Mouse (Mus musculus): ENCODE data around the gene Spen. TPM values are rescaled to one million over a fixed set of nuclear protein-coding genes. Genes with fewer than 3 reads are reported as not detected.
A peak's percentile ranks its signal among the peaks of the same experiment; 100 is the strongest.

Spen gene
- polyA plus RNA-seq, 1 experiment from 2014 or later, result 5.7 TPM

DNA sequence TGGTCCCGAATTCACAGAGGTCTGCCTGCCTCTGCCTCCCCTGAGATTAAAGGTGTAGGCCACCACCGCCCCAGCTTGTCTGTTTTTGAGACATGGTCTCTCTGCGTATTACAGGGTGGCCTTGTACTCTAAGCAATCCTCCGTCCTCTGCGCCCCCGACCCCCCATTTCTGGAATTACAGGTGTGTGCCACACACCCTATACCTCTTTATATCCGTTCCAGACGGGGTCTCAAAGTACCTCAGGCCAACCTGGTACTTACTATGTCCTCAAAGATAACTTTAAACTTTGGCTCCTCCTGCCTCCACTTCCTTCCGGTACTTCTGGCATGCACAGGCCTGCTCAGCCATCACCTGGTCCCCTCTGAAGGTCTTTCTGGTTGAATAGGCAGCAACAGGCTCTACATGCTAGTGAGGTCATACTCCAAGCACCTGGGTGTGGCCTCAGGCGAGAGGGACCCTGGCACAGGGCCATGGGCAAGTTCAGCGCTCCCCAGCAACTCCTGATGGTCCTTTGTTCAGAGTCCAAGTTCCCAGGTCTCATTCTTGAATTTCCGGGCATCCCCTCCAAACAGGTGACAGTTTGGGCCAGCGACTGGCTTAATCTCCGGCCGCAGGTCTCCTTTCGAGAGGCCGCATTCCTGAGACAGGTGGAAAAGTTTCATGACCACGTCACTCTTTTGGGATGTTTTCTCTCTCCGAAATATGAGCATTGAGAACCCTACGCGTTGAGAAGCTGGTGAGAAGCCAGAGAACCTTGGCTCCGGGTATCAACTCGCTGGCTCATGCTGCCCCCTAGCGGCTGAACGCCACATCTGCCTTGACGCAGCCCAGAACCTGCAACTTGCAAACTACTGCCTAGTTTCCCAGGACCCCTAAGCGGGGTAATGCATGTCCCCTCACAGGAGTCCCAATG is 36.6 kb upstream of the Spen start:
- no peak overlapping the region for H3K4me3 ChIP-seq (ENCODE audit: low read depth, low read length)
- WGBS, result 28% methylated on average over 27 of the region's 27 CpGs
- no peak overlapping the region for H3K9ac ChIP-seq (replicated peaks; ENCODE audit: low read depth)
- TF ChIP-seq CTCF (IDR thresholded peaks at IDR 0.05) (peak; percentile 94), EP300 (IDR thresholded peaks at IDR 0.05) (peak; percentile 93)
- no peaks in the 10 kb centered on the region for H3K9me3 ChIP-seq (ENCODE audit: low read length)
- H3K36me3 ChIP-seq (ENCODE audit: insufficient read depth, low read length), result no peaks in the 10 kb centered on the region
- peak overlapping the region; percentile 96 for H3K27ac ChIP-seq (ENCODE audit: low read length)
- H3K4me1 ChIP-seq (ENCODE audit: insufficient read depth, low read depth, low read length), result peaks cover 14% of the 10 kb centered on the region
- ATAC-seq (peak; percentile 71), DNase-seq (ENCODE audit: low spot score) (peak; percentile 97)
- no peaks in the 10 kb centered on the region for H3K27me3 ChIP-seq (replicated peaks; ENCODE audit: insufficient read depth, low read length)
- no peak overlapping the region for H3K4me2 ChIP-seq (replicated peaks; ENCODE audit: low read depth, low read length)

DNA sequence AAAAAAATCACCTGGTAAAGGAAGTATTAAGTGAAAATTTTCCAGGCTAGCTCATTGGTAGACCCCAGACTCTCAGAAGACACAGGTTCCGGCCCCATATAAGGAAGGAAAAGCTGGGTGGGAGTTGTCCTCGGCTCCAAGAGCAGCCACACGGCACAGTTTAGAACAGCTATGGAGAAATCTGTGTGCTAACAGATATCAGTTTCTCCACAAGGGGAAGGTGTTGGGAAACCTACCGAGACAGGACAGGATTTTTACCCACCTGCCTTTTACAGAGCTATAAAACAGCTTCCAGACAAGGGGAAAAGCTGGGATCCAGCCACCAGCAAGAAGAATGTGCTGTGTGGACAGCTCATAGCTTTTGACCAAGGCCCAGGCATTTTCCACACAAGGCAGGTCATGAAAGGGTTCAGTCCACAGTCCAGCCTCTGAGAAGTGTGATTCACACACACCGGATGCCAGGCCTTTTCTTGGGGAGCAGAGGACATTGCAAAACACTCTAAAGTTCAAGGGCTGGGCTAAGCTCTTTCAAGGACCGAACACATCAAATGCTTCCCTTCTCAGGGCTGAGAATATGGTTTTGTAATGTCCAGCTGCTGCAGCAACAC is 35.1 kb upstream of the Spen start:
- Histone ChIP-seq H3K27ac (ENCODE audit: low read length) (peak overlapping the region; percentile 96), H3K36me3 (ENCODE audit: insufficient read depth, low read length) (no peaks in the 10 kb centered on the region), H3K4me2 (replicated peaks; ENCODE audit: low read depth, low read length) (peak overlapping the region; percentile 15; the same call in 1 of the 2 replicates), H3K4me3 (ENCODE audit: low read depth, low read length) (no peak overlapping the region), H3K9ac (replicated peaks; ENCODE audit: low read depth) (no peak overlapping the region), H3K9me3 (ENCODE audit: low read length) (no peaks in the 10 kb centered on the region), H3K4me1 (ENCODE audit: insufficient read depth, low read depth, low read length) (peaks cover 14% of the 10 kb centered on the region), H3K27me3 (replicated peaks; ENCODE audit: insufficient read depth, low read length) (no peaks in the 10 kb centered on the region)
- TF ChIP-seq CTCF (IDR thresholded peaks at IDR 0.05) (peak; percentile 29), EP300 (IDR thresholded peaks at IDR 0.05) (peak; percentile 95)
- 15% methylated on average over 6 of the region's 6 CpGs for WGBS
- ATAC-seq, result peak; percentile 78
- DNase-seq (ENCODE audit: low spot score), result peak; percentile 98

DNA sequence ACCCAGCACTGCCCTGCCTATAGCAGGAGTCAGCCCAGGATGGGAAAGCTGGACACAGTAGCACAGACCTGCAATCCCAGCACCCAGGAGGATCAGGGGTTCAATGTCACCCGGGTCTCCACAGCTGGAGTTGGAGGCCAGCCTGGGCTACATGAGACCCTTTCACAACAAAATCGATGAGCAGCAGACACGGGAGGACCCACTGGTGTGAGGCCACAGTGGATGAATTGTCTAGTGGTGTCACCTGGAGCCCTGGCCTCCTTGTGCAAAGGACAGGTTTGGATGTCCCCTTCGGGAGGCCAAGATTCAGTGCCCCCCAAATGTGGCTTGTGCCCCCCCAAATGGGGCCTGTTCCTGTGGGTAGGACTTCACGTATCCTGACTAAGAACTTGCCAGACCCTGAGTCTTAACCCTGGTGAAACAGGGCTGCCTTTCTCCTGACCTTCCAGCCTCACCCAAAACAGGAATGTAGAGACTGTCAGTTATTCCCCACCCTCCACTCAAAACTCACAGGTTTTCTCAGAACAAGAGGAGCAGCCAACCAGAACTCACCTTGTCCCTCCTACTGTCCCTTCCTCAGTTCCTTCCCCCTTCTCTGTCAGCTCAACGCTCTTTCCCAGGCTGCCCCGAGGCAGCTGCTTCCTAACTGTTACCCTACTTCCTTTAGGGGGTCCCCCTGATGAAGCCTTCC is 34.4 kb upstream of the Spen start:
- WGBS, result 65% methylated on average over 7 of the region's 7 CpGs
- peak; percentile 46 for ATAC-seq

DNA sequence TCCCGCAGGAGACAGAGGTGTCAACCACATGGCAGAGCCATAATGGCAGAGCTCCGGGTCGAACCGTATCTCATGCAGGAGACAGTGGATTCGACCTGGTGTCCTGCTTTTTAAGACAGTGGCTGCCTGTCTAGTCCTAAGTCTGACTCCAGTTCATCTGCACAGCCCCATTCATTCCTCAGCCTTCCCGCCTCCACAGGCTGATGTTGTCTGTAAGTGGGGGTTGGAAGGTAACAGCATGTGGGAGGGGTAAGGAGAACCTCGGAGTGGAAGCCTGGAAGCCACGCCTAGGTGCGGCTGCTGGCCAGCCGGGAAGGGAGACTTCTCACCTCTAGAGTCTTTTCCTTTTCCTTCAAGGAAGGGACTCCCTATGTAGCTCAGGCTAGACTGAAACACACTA is 33.5 kb upstream of the Spen start:
- no peak overlapping the region for H3K4me3 ChIP-seq (ENCODE audit: low read depth, low read length)
- H3K9ac ChIP-seq (replicated peaks; ENCODE audit: low read depth), result no peak overlapping the region
- peaks cover 14% of the 10 kb centered on the region for H3K4me1 ChIP-seq (ENCODE audit: insufficient read depth, low read depth, low read length)
- no peaks in the 10 kb centered on the region for H3K36me3 ChIP-seq (ENCODE audit: insufficient read depth, low read length)
- no peak overlapping the region for H3K4me2 ChIP-seq (replicated peaks; ENCODE audit: low read depth, low read length)
- peak; percentile 81 for DNase-seq (ENCODE audit: low spot score)
- H3K27ac ChIP-seq (ENCODE audit: low read length), result peak overlapping the region; percentile 96
- no peaks in the 10 kb centered on the region for H3K27me3 ChIP-seq (replicated peaks; ENCODE audit: insufficient read depth, low read length)
- TF ChIP-seq EP300 (IDR thresholded peaks at IDR 0.05) (no peak), CTCF (IDR thresholded peaks at IDR 0.05) (no peak)
- WGBS, result 58% methylated on average over 10 of the region's 10 CpGs
- ATAC-seq, result no peak; the same call in 1 of the 2 replicates
- H3K9me3 ChIP-seq (ENCODE audit: low read length), result no peaks in the 10 kb centered on the region

More for the DNA sequence above, 34.4 kb upstream of the Spen start:
- H3K9ac ChIP-seq (replicated peaks; ENCODE audit: low read depth), result no peak overlapping the region
- H3K36me3 ChIP-seq (ENCODE audit: insufficient read depth, low read length), result no peaks in the 10 kb centered on the region
- H3K4me3 ChIP-seq (ENCODE audit: low read depth, low read length), result no peak overlapping the region
- H3K27me3 ChIP-seq (replicated peaks; ENCODE audit: insufficient read depth, low read length), result no peaks in the 10 kb centered on the region
- peaks cover 14% of the 10 kb centered on the region for H3K4me1 ChIP-seq (ENCODE audit: insufficient read depth, low read depth, low read length)
- no peaks in the 10 kb centered on the region for H3K9me3 ChIP-seq (ENCODE audit: low read length)
- peak overlapping the region; percentile 96 for H3K27ac ChIP-seq (ENCODE audit: low read length)
- no peak for TF ChIP-seq CTCF (IDR thresholded peaks at IDR 0.05)
- TF ChIP-seq EP300 (IDR thresholded peaks at IDR 0.05), result peak; percentile 67
- peak overlapping the region; percentile 15; the same call in 1 of the 2 replicates for H3K4me2 ChIP-seq (replicated peaks; ENCODE audit: low read depth, low read length)
- DNase-seq (ENCODE audit: low spot score), result peak; percentile 93

DNA sequence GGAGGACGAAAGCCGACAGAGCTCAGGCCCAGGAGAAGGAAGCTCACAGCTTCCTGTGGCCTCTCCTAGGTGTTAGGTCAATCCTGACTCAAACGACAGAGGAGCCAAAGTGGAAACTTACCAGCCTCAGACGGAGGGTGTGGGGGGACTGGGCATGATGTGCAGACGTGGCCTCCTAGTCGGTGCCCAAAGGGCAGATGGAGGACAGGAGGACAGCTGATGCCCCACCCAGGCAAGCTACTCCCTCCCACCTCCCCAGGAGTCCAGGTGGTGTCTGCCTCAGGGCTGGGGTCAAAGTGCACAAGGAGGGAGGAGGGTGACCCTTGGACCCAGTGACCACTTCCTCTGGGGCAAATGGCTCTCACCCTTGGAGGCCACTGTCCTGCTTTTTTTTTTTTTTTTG is 32.9 kb upstream of the Spen start:
- Histone ChIP-seq H3K27ac (ENCODE audit: low read length) (no peak overlapping the region), H3K9ac (replicated peaks; ENCODE audit: low read depth) (no peak overlapping the region), H3K4me2 (replicated peaks; ENCODE audit: low read depth, low read length) (no peak overlapping the region), H3K4me3 (ENCODE audit: low read depth, low read length) (no peak overlapping the region), H3K36me3 (ENCODE audit: insufficient read depth, low read length) (no peaks in the 10 kb centered on the region), H3K4me1 (ENCODE audit: insufficient read depth, low read depth, low read length) (peaks cover 14% of the 10 kb centered on the region), H3K27me3 (replicated peaks; ENCODE audit: insufficient read depth, low read length) (no peaks in the 10 kb centered on the region), H3K9me3 (ENCODE audit: low read length) (no peaks in the 10 kb centered on the region)
- TF ChIP-seq CTCF (IDR thresholded peaks at IDR 0.05) (no peak), EP300 (IDR thresholded peaks at IDR 0.05) (no peak)
- no peak for DNase-seq (ENCODE audit: low spot score)
- WGBS, result 54% methylated on average over 6 of the region's 6 CpGs
- no peak for ATAC-seq

DNA sequence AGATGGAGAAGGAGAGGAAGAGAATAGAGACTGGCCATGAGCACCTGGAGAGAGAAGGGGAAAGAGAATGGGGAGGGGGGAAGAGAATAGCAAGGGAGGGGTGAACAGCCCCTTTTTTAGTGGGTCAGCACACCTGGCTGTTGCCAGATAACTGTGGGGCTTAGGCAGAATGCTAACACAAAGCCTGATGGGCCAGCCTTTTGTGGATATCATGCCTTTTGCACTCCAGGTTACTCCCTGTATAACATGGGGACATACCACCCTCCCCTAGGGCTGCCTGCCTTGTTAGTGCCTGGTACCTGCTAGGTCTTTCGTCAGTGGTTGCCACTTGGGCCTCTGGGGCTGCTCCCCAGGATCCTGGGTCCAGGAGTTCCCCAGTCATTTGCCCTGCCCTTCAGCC is 32.4 kb upstream of the Spen start:
- H3K27me3 ChIP-seq (replicated peaks; ENCODE audit: insufficient read depth, low read length), result no peaks in the 10 kb centered on the region
- DNase-seq (ENCODE audit: low spot score), result no peak
- H3K9ac ChIP-seq (replicated peaks; ENCODE audit: low read depth), result no peak overlapping the region
- H3K9me3 ChIP-seq (ENCODE audit: low read length), result no peaks in the 10 kb centered on the region
- H3K4me3 ChIP-seq (ENCODE audit: low read depth, low read length), result no peak overlapping the region
- WGBS, result 93% methylated on average over 1 of the region's 1 CpGs
- H3K4me1 ChIP-seq (ENCODE audit: insufficient read depth, low read depth, low read length), result peaks cover 14% of the 10 kb centered on the region
- H3K36me3 ChIP-seq (ENCODE audit: insufficient read depth, low read length), result no peaks in the 10 kb centered on the region
- H3K27ac ChIP-seq (ENCODE audit: low read length), result no peak overlapping the region
- no peak overlapping the region for H3K4me2 ChIP-seq (replicated peaks; ENCODE audit: low read depth, low read length)
- TF ChIP-seq EP300 (IDR thresholded peaks at IDR 0.05) (no peak), CTCF (IDR thresholded peaks at IDR 0.05) (no peak)
- no peak for ATAC-seq
